Mouse (Mus musculus) C2C12 (cell line): ENCODE measurements around the gene Rbm44. TPM values are rescaled to one million over a fixed set of nuclear protein-coding genes. Genes with fewer than 3 reads are reported as not detected.

Source experiments
- H3K27me3 ChIP-seq: one replicate; pipeline ENCODE4 v1.6.1; 2011; ENCODE audit not compliant: control insufficient read depth, insufficient read depth, insufficient read length
- H3K36me3 ChIP-seq: one replicate; pipeline ENCODE4 v1.6.1; 2011; ENCODE audit not compliant: control insufficient read depth, insufficient read depth
- H3K4me3 ChIP-seq: one replicate; pipeline ENCODE4 v1.5.1; 2011; ENCODE audit warnings: mild to moderate bottlenecking, control low read depth; ENCODE audit not compliant: poor library complexity, insufficient read depth, severe bottlenecking
- H3K79me2 ChIP-seq: one replicate; pipeline ENCODE4 v1.6.1; 2011; ENCODE audit not compliant: control insufficient read depth, insufficient read depth
- H3K79me3 ChIP-seq: one replicate; pipeline ENCODE4 v1.6.1; 2011; ENCODE audit warnings: low read depth, control low read depth
- H3ac ChIP-seq: one replicate; pipeline ENCODE3; 2011; ENCODE audit warnings: low read depth; ENCODE audit not compliant: control insufficient read depth, insufficient read length
- CEBPB ChIP-seq: IDR thresholded peaks from one replicate; pipeline ENCODE4 v1.6.1; 2011; ENCODE audit warnings: low read depth, mild to moderate bottlenecking, control low read depth, moderate library complexity
- CTCF ChIP-seq: IDR thresholded peaks from one replicate; pipeline ENCODE4 v1.5.1; 2011; ENCODE audit not compliant: control insufficient read depth, insufficient read depth, insufficient read length
- FOSL1 ChIP-seq: IDR thresholded peaks from one replicate; pipeline ENCODE4 v1.8.0; 2011; ENCODE audit warnings: mild to moderate bottlenecking, low read length; ENCODE audit not compliant: poor library complexity, insufficient read depth, severe bottlenecking
- MAX ChIP-seq: IDR thresholded peaks from one replicate; pipeline ENCODE4 v1.6.1; 2011; ENCODE audit warnings: mild to moderate bottlenecking, control low read depth
- MYOD1 ChIP-seq: IDR thresholded peaks from one replicate; pipeline ENCODE4 v1.6.1; 2011; ENCODE audit warnings: low read depth; ENCODE audit not compliant: control insufficient read depth, insufficient read length
- MYOG ChIP-seq: IDR thresholded peaks from one replicate; pipeline ENCODE4 v1.6.1; 2011; ENCODE audit not compliant: control insufficient read depth, insufficient read length; ENCODE audit errors: extremely low read depth
- USF1 ChIP-seq: IDR thresholded peaks from one replicate; pipeline ENCODE4 v1.6.1; 2011; ENCODE audit warnings: low read depth, mild to moderate bottlenecking, control low read depth, moderate library complexity
- long read RNA-seq, 2 experiments: library from polyadenylated mRNA; unstranded; transcript quantifications; one replicate each; pipeline ENCODE4 v2.0.0; 2019 to 2020
- polyA plus RNA-seq: library from polyadenylated mRNA; unstranded; fragments of >200 nt; fragmentation: generic; extraction: Trizol; gene quantifications from one replicate; pipeline ENCODE4 v1.2.1, GENCODE M21; 2012; ENCODE audit warnings: missing spikeins

Gene Rbm44
- not detected for polyA plus RNA-seq
- long read RNA-seq, experiment 1: 0 reads
- long read RNA-seq, experiment 2: 0 reads

DNA sequence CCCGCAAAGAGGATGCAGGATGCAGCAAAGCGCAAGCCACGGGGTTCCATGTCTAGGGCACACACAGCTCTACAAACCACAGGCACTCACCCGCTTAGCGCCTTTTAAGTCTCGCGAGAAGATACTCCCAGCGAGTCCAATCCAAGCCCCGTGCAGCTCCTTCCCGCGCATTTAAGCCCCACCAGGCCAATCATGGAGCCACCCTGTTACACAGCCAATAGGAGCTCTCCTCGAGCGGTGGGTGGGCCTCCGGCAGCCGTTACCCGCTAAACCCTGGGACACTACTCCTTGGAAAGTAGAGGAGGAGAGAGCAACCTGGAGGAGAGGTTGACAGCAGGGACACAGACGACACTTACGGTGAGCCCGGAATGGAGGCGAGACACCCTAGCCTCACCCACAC is at the start of gene Rbm44:
TSS of gene Rbm44 (plus strand) at position 277 of the 400 bp plus-strand sequence.
- Histone ChIP-seq H3K36me3 (no peaks in the 10 kb centered on the region), H3K79me2 (no peaks in the 10 kb centered on the region), H3K79me3 (no peaks in the 10 kb centered on the region), H3K27me3 (no peaks in the 10 kb centered on the region), H3ac (no peak within 1 kb of the TSS), H3K4me3 (no peak within 1 kb of the TSS)
- TF ChIP-seq USF1: no peak
- no peak for TF ChIP-seq MAX
- no peak for TF ChIP-seq FOSL1

DNA sequence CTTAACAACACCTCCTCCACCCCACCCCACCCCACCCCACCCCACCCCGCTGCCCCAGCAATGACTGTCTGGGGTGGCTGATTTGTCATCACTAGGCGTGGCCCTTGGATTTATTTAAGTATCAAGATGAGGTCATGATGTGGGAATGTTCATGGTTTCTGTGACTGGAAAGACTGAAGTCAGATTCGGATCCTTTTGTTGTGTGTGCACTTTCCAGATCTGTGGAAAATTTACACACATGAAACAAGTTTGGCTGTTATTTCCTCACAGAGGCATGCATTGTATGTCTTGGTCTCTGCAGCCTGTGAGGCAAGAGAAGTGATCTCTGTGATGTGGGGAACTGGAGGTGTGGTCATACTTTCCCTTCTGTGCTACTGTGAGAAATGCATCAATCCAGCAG is 49.6 kb upstream of the Rbm44 start:
- H3ac ChIP-seq: no peak overlapping the region
- TF ChIP-seq CTCF: no peak
- no peak for TF ChIP-seq MYOG
- TF ChIP-seq MYOD1: no peak
- no peak for TF ChIP-seq CEBPB
- no peak for TF ChIP-seq FOSL1
- TF ChIP-seq MAX: no peak
- TF ChIP-seq USF1: no peak
- no peaks in the 10 kb centered on the region for H3K27me3 ChIP-seq
- H3K4me3 ChIP-seq: no peak overlapping the region
- peaks cover 54% of the 10 kb centered on the region for H3K36me3 ChIP-seq
- peaks cover 97% of the 10 kb centered on the region for H3K79me2 ChIP-seq
- peaks cover 54% of the 10 kb centered on the region for H3K79me3 ChIP-seq

DNA sequence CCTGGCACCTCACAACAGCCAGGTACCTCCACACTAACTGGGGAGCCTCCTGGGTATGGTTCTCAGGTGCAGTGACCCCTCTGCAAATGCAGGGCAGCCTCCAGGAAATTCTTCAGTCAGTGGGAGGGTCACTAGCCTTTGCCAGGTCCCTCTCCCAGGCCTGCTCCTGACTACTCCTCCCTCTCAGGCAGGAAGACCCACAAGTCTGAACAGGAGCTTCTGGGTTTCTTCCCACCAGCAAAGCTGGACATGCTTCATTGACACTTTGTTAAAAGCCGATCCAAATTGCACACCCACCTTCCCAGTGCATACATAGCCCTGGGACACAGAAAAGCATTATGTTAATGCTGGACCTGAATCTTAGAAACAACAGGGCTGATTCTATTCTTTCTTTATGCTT is 49.0 kb upstream of the Rbm44 start:
- Histone ChIP-seq H3K79me2 (peaks cover 97% of the 10 kb centered on the region), H3K4me3 (no peak overlapping the region), H3ac (no peak overlapping the region), H3K79me3 (peaks cover 52% of the 10 kb centered on the region), H3K36me3 (peaks cover 58% of the 10 kb centered on the region), H3K27me3 (no peaks in the 10 kb centered on the region)
- TF ChIP-seq CEBPB: no peak
- TF ChIP-seq MYOD1: no peak
- no peak for TF ChIP-seq CTCF

DNA sequence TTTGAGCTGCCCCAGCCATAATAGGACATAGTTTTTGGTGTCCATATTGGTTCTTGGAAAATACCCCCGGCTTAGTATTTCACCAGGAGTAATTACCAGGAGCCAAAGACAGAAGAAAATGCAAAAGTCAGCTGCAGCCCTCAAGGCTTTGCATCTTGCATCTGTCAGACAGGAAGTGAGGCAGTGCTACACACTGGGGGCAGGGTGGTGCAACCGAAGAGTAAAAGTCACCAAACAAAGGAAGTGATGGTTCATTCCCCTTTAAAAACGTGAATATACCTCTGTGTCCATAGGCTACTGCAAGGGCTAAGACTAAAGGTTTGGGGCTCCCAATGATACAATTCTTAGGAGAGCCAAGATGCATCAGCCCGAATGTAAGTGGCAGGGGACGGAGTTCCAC is 48.4 kb upstream of the Rbm44 start:
- peaks cover 90% of the 10 kb centered on the region for H3K79me2 ChIP-seq
- H3ac ChIP-seq: no peak overlapping the region
- TF ChIP-seq MYOD1 (no peak), FOSL1 (no peak), MAX (no peak), USF1 (no peak), CTCF (no peak), CEBPB (no peak)
- H3K4me3 ChIP-seq: no peak overlapping the region
- H3K79me3 ChIP-seq: peaks cover 47% of the 10 kb centered on the region
- H3K36me3 ChIP-seq: peaks cover 58% of the 10 kb centered on the region
- H3K27me3 ChIP-seq: no peaks in the 10 kb centered on the region

DNA sequence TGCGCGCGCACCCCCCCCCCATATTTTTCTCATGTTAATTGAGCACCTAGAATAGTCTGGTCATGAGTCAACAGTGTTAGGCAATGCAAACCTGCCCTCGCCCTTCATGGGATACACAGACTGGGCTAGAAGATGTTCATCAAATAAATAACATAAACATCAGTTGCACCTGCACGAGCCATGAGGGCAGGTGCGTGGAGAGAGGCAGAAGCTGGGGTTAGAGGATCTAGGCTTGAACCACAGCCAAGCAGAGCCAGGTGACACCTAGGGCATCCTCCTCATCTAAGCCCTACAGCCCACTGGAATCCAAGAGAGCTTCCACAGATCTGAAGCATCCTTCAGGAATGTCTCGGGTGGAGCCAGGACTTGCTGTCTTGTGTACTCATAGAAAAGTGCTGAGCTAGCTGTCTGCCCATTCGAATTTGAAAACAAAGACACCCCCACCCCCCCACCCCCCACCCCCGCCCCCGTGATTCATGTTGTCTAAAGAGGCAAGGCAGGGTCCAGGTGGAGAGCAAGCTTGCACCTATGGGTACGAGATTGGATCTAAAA is 47.5 kb upstream of the Rbm44 start:
- Histone ChIP-seq H3K79me3 (peaks cover 41% of the 10 kb centered on the region), H3K4me3 (no peak overlapping the region), H3K27me3 (no peaks in the 10 kb centered on the region), H3ac (no peak overlapping the region), H3K36me3 (peaks cover 58% of the 10 kb centered on the region), H3K79me2 (peaks cover 82% of the 10 kb centered on the region)
- TF ChIP-seq CEBPB (peak; percentile 36), MAX (no peak)

DNA sequence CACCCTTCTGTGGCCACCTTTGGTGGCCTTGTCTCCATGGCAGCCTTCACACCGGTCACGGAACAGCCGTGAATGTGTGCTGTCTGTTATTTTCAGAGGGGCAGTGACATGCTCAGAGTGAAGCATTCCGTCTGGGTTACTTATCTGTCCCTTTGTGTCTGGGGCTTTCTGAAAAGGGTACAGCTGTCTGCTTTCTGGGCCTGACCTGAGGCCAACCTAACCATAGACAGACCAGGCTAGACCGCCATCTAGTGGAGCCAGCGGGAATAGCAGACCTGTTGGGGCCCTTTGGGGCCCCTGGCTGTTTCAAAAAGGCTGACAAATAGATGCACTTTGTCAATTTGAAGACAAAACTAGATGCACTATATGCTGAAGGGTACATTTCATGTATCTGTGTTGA is 46.0 kb upstream of the Rbm44 start:
- no peaks in the 10 kb centered on the region for H3K27me3 ChIP-seq

More for the DNA sequence above, 46.0 kb upstream of the Rbm44 start:
- TF ChIP-seq CTCF (peak; percentile 50), MYOG (no peak)
- Histone ChIP-seq H3K79me2 (peaks cover 66% of the 10 kb centered on the region), H3K79me3 (peaks cover 35% of the 10 kb centered on the region), H3K4me3 (no peak overlapping the region), H3K36me3 (peaks cover 57% of the 10 kb centered on the region), H3ac (no peak overlapping the region)
